In genomic region chr3:105476408-105476807, GRCm38 (mm10) we compare ENCODE assay signal across 20 mouse cellular contexts. TPM values are rescaled to one million over a fixed set of nuclear protein-coding genes. Genes with fewer than 3 reads are reported as not detected.
DNase-seq lines count a peak whose midpoint lies in the region; ATAC-seq and TF ChIP-seq lines count a peak whose summit lies in the region.
"Had no signal": no experiment of that assay in that cellular context is flagged by ENCODE, and none has a peak within 500 bp of the region (broad histone marks: within the 10 kb centered on the region; RNA-seq: fewer than 3 reads in every experiment).

No protein-coding gene starts in this region.

- WGBS in kidney, embryonic 14.5 days = 81% methylated on average over 1 of the region's 1 CpGs

- H3K4me1 ChIP-seq in kidney, embryonic 14.5 days (ENCODE audit: control insufficient read depth, insufficient read depth, low read length) = no peaks in the 10 kb centered on the region
- H3K4me1 ChIP-seq: limb, embryonic 12.5 days had no signal

- H3K9me3 ChIP-seq in kidney, embryonic 14.5 days (ENCODE audit: control insufficient read depth, low read length) = no peaks in the 10 kb centered on the region
- H3K9me3 ChIP-seq: forebrain, embryonic 12.5 days; limb, embryonic 12.5 days; megakaryocyte, embryonic 14.5 days had no signal

- H3K27me3 ChIP-seq in kidney, embryonic 14.5 days (ENCODE audit: control insufficient read depth, insufficient read depth, low read length) = no peaks in the 10 kb centered on the region
- H3K27me3 ChIP-seq: forebrain, embryonic 12.5 days; limb, embryonic 12.5 days had no signal

- no peak overlapping the region for H3K4me2 ChIP-seq in kidney, embryonic 14.5 days (replicated peaks; ENCODE audit: low read depth, low read length)
- H3K4me2 ChIP-seq: forebrain, embryonic 12.5 days; limb, embryonic 12.5 days had no signal

- H3K36me3 ChIP-seq in kidney, embryonic 14.5 days (ENCODE audit: control insufficient read depth, insufficient read depth, low read length) = no peaks in the 10 kb centered on the region
- H3K36me3 ChIP-seq: forebrain, embryonic 12.5 days; limb, embryonic 12.5 days had no signal

- peak; percentile 34 for DNase-seq in adrenal gland, postnatal 25 days
- no peak for DNase-seq in adrenal gland, postnatal 4 days (ENCODE audit: low spot score in 2 of 2)
- no peak for DNase-seq in layer of hippocampus, adult 2 months (ENCODE audit: low spot score in 2 of 2)
- DNase-seq in layer of hippocampus, postnatal 25 days (ENCODE audit: extremely low spot score in 1 of 2, low spot score in 1 of 2) = no peak
- peak; percentile 97 for DNase-seq in cerebellum, adult 9-11 months
- DNase-seq in thymus, postnatal 25 days = no peak
- no peak for DNase-seq in lung, postnatal 36 days
- DNase-seq: adrenal gland, adult 2 months; embryo, embryonic 11 days; gastrocnemius, postnatal 36 days; kidney, adult 11 months; right cerebral cortex, adult 18-20 months; thymus, adult 2 months had no signal

- no peak for TF ChIP-seq CTCF in layer of hippocampus, adult 2 months (conservative IDR thresholded peaks at IDR 0.05)

- no peak for ATAC-seq in kidney, embryonic 14.5 days (ENCODE audit: low FRiP score, low TSS enrichment)
- ATAC-seq: lung, postnatal 0 days had no signal

- no peak overlapping the region for H3K4me3 ChIP-seq in layer of hippocampus, adult 2 months
- no peak overlapping the region for H3K4me3 ChIP-seq in kidney, embryonic 14.5 days (ENCODE audit: low read length)
- H3K4me3 ChIP-seq: forebrain, embryonic 12.5 days; limb, embryonic 12.5 days; megakaryocyte, embryonic 14.5 days had no signal

- H3K27ac ChIP-seq in layer of hippocampus, adult 2 months = peak overlapping the region; percentile 10; the same call in 1 of the 2 replicates
- no peak overlapping the region for H3K27ac ChIP-seq in kidney, embryonic 14.5 days (ENCODE audit: low read depth, low read length)
- H3K27ac ChIP-seq: forebrain, embryonic 12.5 days; limb, embryonic 12.5 days; liver, embryonic 14.5 days had no signal

- no peak overlapping the region for H3K9ac ChIP-seq in kidney, embryonic 14.5 days (ENCODE audit: low read depth, low read length)
- H3K9ac ChIP-seq: forebrain, embryonic 12.5 days; limb, embryonic 12.5 days; liver, embryonic 14.5 days had no signal

RNA-seq across cellular contexts. Expression of gene Kcnd3, which starts 24.3 kb away (rescaled TPM):
- total RNA-seq in adrenal gland, postnatal 25 days (2021) = 3.0 and 4.2 TPM in 2 replicates
- 10 to 100 TPM in 1 of 2 experiments, 1 to 10 TPM in 1; 9.5 to 10.1 TPM for total RNA-seq in adrenal gland, postnatal 4 days (2021)
- total RNA-seq in layer of hippocampus, adult 2 months (2021) = 10 to 100 TPM; 60.2 to 64.9 TPM
- total RNA-seq in layer of hippocampus, postnatal 25 days (2021) = 10 to 100 TPM; 50.9 to 53.7 TPM
- 1.5 and 2.8 TPM in 2 replicates for polyA plus RNA-seq in kidney, embryonic 14.5 days (2014; fragmentation: Nextera tagmentation; extraction: Ambion mirVana)
- total RNA-seq: MEL had no signal

Comparison
In these comparisons a context has a peak if more than half of its experiments do, and no peak if none do; other contexts are left out.
1. DNase-seq: peak in adrenal gland, postnatal 25 days (single experiment) and cerebellum, adult 9-11 months (single experiment); none in adrenal gland, postnatal 4 days (0 of 2), layer of hippocampus, adult 2 months (0 of 2), layer of hippocampus, postnatal 25 days (0 of 2), thymus, postnatal 25 days (single experiment) and lung, postnatal 36 days (single experiment).
2. RNA of gene Kcnd3, which starts 24.3 kb away (total RNA-seq): 60.2 to 64.9 TPM in layer of hippocampus, adult 2 months and 50.9 to 53.7 TPM in layer of hippocampus, postnatal 25 days; 9.5 to 10.1 TPM in adrenal gland, postnatal 4 days and 3.0 to 4.2 TPM in adrenal gland, postnatal 25 days; every median in the first group is over 4 times any median in the second.